Mouse (Mus musculus) bone marrow, adult 2 months (tissue): ENCODE results near the gene Wdr60. TPM values are rescaled to one million over a fixed set of nuclear protein-coding genes. Genes with fewer than 3 reads are reported as not detected.

Experiments
- H3K27ac ChIP-seq: fragments of 200-500 bp; 2 replicates; pipeline ENCODE4 v1.5.1; 2012; ENCODE audit warnings: low read depth, mild to moderate bottlenecking, control low read depth, inconsistent platforms, low read length; ENCODE audit not compliant: control insufficient read depth, poor library complexity, insufficient read depth
- H3K4me1 ChIP-seq: fragments of 200-500 bp; 2 replicates; pipeline ENCODE4 v1.6.1; 2011; ENCODE audit warnings: low read length; ENCODE audit not compliant: control insufficient read depth, insufficient read depth
- H3K4me3 ChIP-seq: fragments of 200-500 bp; replicated peaks from 2 replicates; pipeline ENCODE3; 2011; ENCODE audit warnings: mild to moderate bottlenecking, low read depth, low read length, control low read depth; ENCODE audit not compliant: control insufficient read depth
- CTCF ChIP-seq: fragments of 200-500 bp; IDR thresholded peaks from 2 replicates; pipeline ENCODE4 v1.5.1; 2011; ENCODE audit warnings: low read length, control low read depth; ENCODE audit not compliant: control insufficient read depth, insufficient read depth
- POLR2A ChIP-seq: fragments of 200-500 bp; IDR thresholded peaks from 2 replicates; pipeline ENCODE4 v1.6.1; 2011; ENCODE audit warnings: low read depth, mild to moderate bottlenecking, control low read depth, low read length, borderline replicate concordance; ENCODE audit not compliant: control insufficient read depth
- WGBS: fragments of 180-500 bp; shearing (Covaris S2); methylation state at CpG from one replicate; pipeline ENCODE4 v1.1.7; 2018; 5-methylcytosine and 5-hydroxymethylcytosine counted together
- polyA plus RNA-seq: library from polyadenylated mRNA; stranded (reverse); fragments of >200 nt; gene quantifications from 2 replicates; pipeline ENCODE4 v1.2.4, GENCODE M21; 2011; ENCODE audit warnings: low replicate concordance; ENCODE audit not compliant: missing spikeins, insufficient read depth, insufficient read length

Gene Wdr60
- polyA plus RNA-seq, 1 experiment = 5.2 TPM

GRCm38 (mm10) chr12:116156792-116157532 lies 105.9 kb downstream of the Wdr60 start:
- no peak overlapping the region for H3K4me3 ChIP-seq
- TF ChIP-seq CTCF (no peak), POLR2A (no peak)
- no peaks in the 10 kb centered on the region for H3K4me1 ChIP-seq
- no peak overlapping the region for H3K27ac ChIP-seq
- 79% methylated on average over 7 of the region's 7 CpGs for whole genome bisulfite sequencing

Other genes with a start within 250 kb of the Wdr60 start
- 4.9 and 8.6 TPM in 2 replicates for gene Zfp386, start 215.3 kb downstream of the Wdr60 start, polyA plus RNA-seq
- gene Vipr2, start 185.3 kb downstream of the Wdr60 start, polyA plus RNA-seq = 1.6 TPM in 1 of 2 replicates, not detected in the other
- not detected in 2 replicates for gene Gm11027, start 12.4 kb upstream of the Wdr60 start, polyA plus RNA-seq
- 13.0 and 15.1 TPM in 2 replicates for gene Esyt2, start 18.2 kb upstream of the Wdr60 start, polyA plus RNA-seq
- gene Ncapg2, start 142.4 kb upstream of the Wdr60 start, polyA plus RNA-seq = 46.8 and 57.5 TPM in 2 replicates
- gene Ptprn2, start 222.7 kb upstream of the Wdr60 start, polyA plus RNA-seq = 0.35 TPM in 1 of 2 replicates, not detected in the other